Comparison of ENCODE assay signal across 18 mouse cellular contexts in the genomic region with DNA sequence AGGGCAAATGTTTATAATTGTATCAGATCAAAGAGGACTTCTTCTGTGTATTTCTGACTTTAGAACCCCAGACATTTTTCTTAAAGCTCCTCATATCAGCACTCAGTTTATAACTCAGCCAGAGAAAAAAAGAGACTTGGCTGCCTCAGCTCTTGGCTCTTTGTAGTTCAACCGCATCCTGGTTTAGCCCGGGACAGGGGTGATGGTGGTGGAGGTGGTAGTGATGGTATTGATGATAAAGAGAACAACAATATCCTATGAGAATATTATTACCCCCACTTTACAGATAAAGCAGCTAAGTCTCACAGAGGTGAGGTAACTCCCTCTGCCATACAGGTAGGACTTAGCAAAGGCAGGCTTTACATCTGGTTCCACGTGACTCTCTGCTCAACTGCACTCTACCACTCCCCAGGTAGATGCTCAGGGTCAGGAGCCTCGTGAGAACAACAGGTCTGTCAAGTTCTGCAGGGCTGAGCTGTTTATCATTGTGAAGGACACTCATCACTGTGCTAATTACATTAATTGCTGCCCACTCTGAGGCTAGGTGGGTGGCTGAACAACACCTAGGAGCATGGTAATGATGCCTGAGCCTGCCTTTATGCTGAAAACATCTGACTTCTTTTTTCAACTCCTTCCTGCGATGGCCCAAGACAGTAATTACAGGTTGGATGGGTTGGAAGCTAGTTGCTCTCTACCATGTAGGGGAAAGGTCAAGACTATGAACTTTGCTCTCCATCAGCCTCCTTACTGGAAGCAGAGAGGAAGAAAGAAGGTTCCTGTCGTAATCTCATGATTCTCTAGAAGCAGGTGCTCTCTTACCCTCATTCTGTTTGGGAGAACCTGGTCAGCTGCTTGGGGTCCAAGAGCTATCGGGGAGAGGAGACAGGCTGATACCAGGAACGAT. TPM values are rescaled to one million over a fixed set of nuclear protein-coding genes. Genes with fewer than 3 reads are reported as not detected.
A peak's percentile ranks its signal among the peaks of the same experiment; 100 is the strongest.
DNase-seq lines count a peak whose midpoint lies in the region; ATAC-seq and TF ChIP-seq lines count a peak whose summit lies in the region.
"Had no signal": no experiment of that assay in that cellular context is flagged by ENCODE, and none has a peak within 500 bp of the region (broad histone marks: within the 10 kb centered on the region; RNA-seq: fewer than 3 reads in every experiment).

No protein-coding gene starts in this region.

- 0 out of 2 replicates have a peak, but pooled peaks cover 2% of the 10 kb centered on the region for H3K4me1 ChIP-seq in heart, embryonic 10.5 days
- no peaks in the 10 kb centered on the region for H3K4me1 ChIP-seq in midbrain, postnatal 0 days (ENCODE audit: insufficient read depth, low read length)
- H3K4me1 ChIP-seq in midbrain, embryonic 13.5 days (replicated peaks) = no peaks in the 10 kb centered on the region
- H3K4me1 ChIP-seq: hindbrain, embryonic 12.5 days had no signal

- no peaks in the 10 kb centered on the region; the same call in 1 of the 2 replicates for H3K27me3 ChIP-seq in heart, embryonic 10.5 days (ENCODE audit: insufficient read depth, poor library complexity, severe bottlenecking)
- no peaks in the 10 kb centered on the region for H3K27me3 ChIP-seq in midbrain, postnatal 0 days (ENCODE audit: insufficient read depth, low read length)
- no peaks in the 10 kb centered on the region for H3K27me3 ChIP-seq in midbrain, embryonic 13.5 days
- H3K27me3 ChIP-seq: hindbrain, embryonic 12.5 days; Patski had no signal

- no peak for TF ChIP-seq CTCF in midbrain, postnatal 0 days (IDR thresholded peaks at IDR 0.05)

- intact Hi-C loops in gastrocnemius, postnatal 14 days (cut with DNase I; ENCODE audit: low total_unique reads) = loop anchor here (10.0 kb wide), 1 partner anchor 77 kb away; no protein-coding TSS in a partner anchor

- no peaks in the 10 kb centered on the region for H3K36me3 ChIP-seq in heart, embryonic 10.5 days
- no peaks in the 10 kb centered on the region for H3K36me3 ChIP-seq in midbrain, postnatal 0 days (ENCODE audit: insufficient read depth, low read length)
- H3K36me3 ChIP-seq in midbrain, embryonic 13.5 days = no peaks in the 10 kb centered on the region
- H3K36me3 ChIP-seq: hindbrain, embryonic 12.5 days had no signal

- H3K9me3 ChIP-seq in heart, embryonic 10.5 days = no peaks in the 10 kb centered on the region
- H3K9me3 ChIP-seq in midbrain, postnatal 0 days (ENCODE audit: low read length) = no peaks in the 10 kb centered on the region
- H3K9me3 ChIP-seq in midbrain, embryonic 13.5 days = no peaks in the 10 kb centered on the region
- H3K9me3 ChIP-seq: hindbrain, embryonic 12.5 days had no signal

- WGBS in heart, embryonic 10.5 days = 73% methylated on average over 8 of the region's 8 CpGs
- 87% methylated on average over 8 of the region's 8 CpGs for WGBS in midbrain, postnatal 0 days
- 82% methylated on average over 8 of the region's 8 CpGs for WGBS in midbrain, embryonic 13.5 days
- WGBS in large intestine, adult 2 months = 46% methylated on average over 8 of the region's 8 CpGs

- peak; percentile 45 for DNase-seq in heart, embryonic 10.5 days (ENCODE audit: low spot score)
- no peak for DNase-seq in heart, adult 8-10 months (ENCODE audit: low spot score)
- no peak for DNase-seq in midbrain, postnatal 0 days (ENCODE audit: low spot score)
- DNase-seq in large intestine, adult 2 months (ENCODE audit: low read depth, low spot score) = peak; percentile 63
- DNase-seq in gastrocnemius, postnatal 14 days = no peak
- no peak for DNase-seq in urinary bladder, adult 2 months (ENCODE audit: low spot score)
- DNase-seq: adrenal gland, postnatal 36 days; cerebellum, adult 8-10 months; heart, adult 18-20 months; lung, postnatal 4 days; thymus, postnatal 14 days had no signal

- no peak overlapping the region for H3K9ac ChIP-seq in midbrain, postnatal 0 days (replicated peaks; ENCODE audit: low read length, poor library complexity, severe bottlenecking)
- H3K9ac ChIP-seq in midbrain, embryonic 13.5 days (replicated peaks) = no peak overlapping the region
- H3K9ac ChIP-seq: hindbrain, embryonic 12.5 days had no signal

- H3K27ac ChIP-seq in heart, embryonic 10.5 days = no peak overlapping the region
- no peak overlapping the region for H3K27ac ChIP-seq in midbrain, postnatal 0 days (ENCODE audit: low read depth, low read length)
- H3K27ac ChIP-seq in midbrain, embryonic 13.5 days = no peak overlapping the region
- H3K27ac ChIP-seq: hindbrain, embryonic 12.5 days had no signal

- no peak overlapping the region for H3K4me3 ChIP-seq in heart, embryonic 10.5 days
- H3K4me3 ChIP-seq in midbrain, postnatal 0 days (ENCODE audit: low read depth, low read length) = no peak overlapping the region
- no peak overlapping the region for H3K4me3 ChIP-seq in midbrain, embryonic 13.5 days (replicated peaks)
- H3K4me3 ChIP-seq: erythroblast, embryonic 14.5 days; hindbrain, embryonic 12.5 days; myocyte had no signal

- no peak overlapping the region for H3K4me2 ChIP-seq in midbrain, postnatal 0 days (ENCODE audit: low read depth, low read length, poor library complexity, severe bottlenecking)
- H3K4me2 ChIP-seq in midbrain, embryonic 13.5 days (replicated peaks) = no peak overlapping the region
- H3K4me2 ChIP-seq: hindbrain, embryonic 12.5 days; midbrain, embryonic 11.5 days had no signal

- ATAC-seq in midbrain, postnatal 0 days (ENCODE audit: low FRiP score) = 0 out of 2 replicates have a peak, but pooled peaks have one; percentile 13
- no peak for ATAC-seq in midbrain, embryonic 13.5 days
- ATAC-seq: forebrain, embryonic 16.5 days; Patski had no signal

RNA-seq across cellular contexts. Expression of a gene that starts 16.3 kb away (rescaled TPM):
- 75.7 and 76.6 TPM in 2 replicates for polyA plus RNA-seq in heart, embryonic 10.5 days (2016; fragmentation: Nextera tagmentation; extraction: Ambion mirVana)
- 10 to 100 TPM; 38.5 to 58.4 (median 49.5) TPM for total RNA-seq in heart, adult 8-10 months (2022)
- total RNA-seq in midbrain, postnatal 0 days (2014; rRNA removed) = 60.2 and 62.7 TPM in 2 replicates
- polyA plus RNA-seq in midbrain, postnatal 0 days (2015; fragmentation: Nextera tagmentation; extraction: Ambion mirVana) = 37.9 and 40.5 TPM in 2 replicates
- polyA plus RNA-seq in midbrain, embryonic 13.5 days (2015; fragmentation: Nextera tagmentation; extraction: Ambion mirVana) = 45.3 and 52.6 TPM in 2 replicates
- polyA plus RNA-seq in large intestine, adult 2 months (2012; rRNA removed) = 25.1 and 42.8 TPM in 2 replicates
- 10 to 100 TPM; 37.6 to 54.8 TPM for total RNA-seq in gastrocnemius, postnatal 14 days (2021)
- 32.3 and 39.6 TPM in 2 replicates for polyA plus RNA-seq in urinary bladder, adult 2 months (2012; rRNA removed)

Comparison
In these comparisons a context has a peak if more than half of its experiments do, and no peak if none do; other contexts are left out.
1. DNase-seq: peak in heart, embryonic 10.5 days (single experiment) and large intestine, adult 2 months (single experiment); none in heart, adult 8-10 months (single experiment), midbrain, postnatal 0 days (single experiment), gastrocnemius, postnatal 14 days (single experiment) and urinary bladder, adult 2 months (single experiment).